Mouse (Mus musculus) cerebellum, postnatal 36 days (tissue): ENCODE measurements at regions not wholly inside any gene's neighbourhood (a gene's known extent, or its start where the extent isn't known, plus 50 kb on each side); places are given as distances from the start of the nearest gene placed in this dataset.
A peak's percentile ranks its signal among the peaks of the same experiment; 100 is the strongest.

Experiments
- DNase-seq, 2 experiments: peaks; one replicate each; pipeline ENCODE4 v3.0.0; 2021 to 2022; ENCODE audit warnings: mixed read lengths in 2 of 2

DNA sequence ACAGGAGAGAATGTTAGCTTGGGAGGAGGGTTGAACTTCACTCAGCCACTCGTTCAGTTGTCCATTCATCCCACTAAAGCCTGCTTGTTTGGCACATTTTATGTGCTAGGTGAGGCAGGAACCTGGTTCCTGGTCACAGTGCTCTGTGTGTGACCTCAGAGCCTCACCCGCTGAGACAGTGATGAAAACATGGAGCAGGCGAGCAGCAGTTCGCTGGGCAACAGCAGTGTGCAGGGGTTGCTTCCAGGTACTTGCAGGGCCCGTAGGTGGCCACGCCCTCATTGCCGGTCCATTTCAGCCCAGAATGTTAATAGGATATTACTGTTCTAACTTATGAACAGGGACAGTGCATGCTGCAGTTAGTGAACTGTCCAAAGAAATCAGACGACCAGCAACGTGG lies 285.7 kb downstream of the Rngtt start:
- DNase-seq = no peak

DNA sequence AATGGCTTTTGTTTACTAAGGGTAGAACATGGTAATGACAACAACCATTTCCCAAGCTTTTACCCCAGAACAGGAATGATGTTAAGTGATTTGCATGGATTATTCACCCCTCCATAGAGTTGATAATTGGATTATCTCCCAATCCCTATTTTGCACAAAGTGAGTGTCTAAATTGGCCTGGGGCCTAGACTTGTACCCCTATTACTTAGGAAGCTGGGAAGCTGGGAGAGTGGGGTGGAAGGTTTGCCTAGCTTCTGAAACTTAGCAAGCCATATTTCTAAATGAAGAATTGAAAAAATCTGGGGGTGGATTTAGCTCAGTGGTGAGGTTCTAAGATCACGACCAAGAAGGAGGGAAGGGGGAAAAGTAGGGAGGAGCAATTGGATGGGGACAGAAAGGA lies 289.9 kb downstream of the Rngtt start:
- no peak for DNase-seq

DNA sequence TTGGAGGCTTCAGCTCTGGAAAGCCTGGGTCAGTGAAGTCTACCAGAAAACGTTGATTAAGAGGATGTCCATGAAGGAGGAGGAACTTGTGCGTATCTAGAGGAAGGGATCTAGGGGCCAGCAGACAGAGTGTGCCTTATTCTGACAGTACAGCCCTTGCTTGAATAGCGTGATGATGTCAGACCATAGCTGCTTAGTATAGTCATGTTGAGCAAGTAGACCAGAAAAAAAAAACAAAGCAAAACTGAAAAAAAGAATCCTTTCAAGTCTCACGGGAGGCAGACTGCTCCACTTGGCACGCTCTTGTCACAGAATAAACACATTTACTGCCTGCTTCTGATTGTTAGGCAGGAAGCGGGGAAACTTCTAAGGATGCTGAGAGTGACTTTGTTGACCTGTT lies 290.7 kb downstream of the Rngtt start:
- no peak for DNase-seq

DNA sequence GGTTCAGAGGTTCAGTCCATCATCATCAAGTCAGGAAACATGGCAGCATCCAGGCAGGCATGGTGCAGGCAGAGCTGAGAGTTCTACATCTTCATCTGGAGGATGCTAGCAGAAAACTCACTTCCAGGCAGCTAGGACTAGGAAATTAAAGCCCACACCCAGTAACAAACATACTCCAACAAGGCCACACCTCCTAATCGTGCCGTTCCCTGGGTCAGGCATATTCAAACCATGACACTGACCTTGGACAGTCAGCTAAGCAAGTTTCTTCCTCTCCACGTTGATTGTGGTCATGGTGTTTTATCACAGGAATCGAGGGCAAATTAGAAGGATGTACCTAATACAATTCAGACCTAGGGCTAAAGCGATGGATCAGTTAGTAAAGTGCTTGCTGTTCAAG lies 294.5 kb downstream of the Rngtt start:
- DNase-seq = no peak

DNA sequence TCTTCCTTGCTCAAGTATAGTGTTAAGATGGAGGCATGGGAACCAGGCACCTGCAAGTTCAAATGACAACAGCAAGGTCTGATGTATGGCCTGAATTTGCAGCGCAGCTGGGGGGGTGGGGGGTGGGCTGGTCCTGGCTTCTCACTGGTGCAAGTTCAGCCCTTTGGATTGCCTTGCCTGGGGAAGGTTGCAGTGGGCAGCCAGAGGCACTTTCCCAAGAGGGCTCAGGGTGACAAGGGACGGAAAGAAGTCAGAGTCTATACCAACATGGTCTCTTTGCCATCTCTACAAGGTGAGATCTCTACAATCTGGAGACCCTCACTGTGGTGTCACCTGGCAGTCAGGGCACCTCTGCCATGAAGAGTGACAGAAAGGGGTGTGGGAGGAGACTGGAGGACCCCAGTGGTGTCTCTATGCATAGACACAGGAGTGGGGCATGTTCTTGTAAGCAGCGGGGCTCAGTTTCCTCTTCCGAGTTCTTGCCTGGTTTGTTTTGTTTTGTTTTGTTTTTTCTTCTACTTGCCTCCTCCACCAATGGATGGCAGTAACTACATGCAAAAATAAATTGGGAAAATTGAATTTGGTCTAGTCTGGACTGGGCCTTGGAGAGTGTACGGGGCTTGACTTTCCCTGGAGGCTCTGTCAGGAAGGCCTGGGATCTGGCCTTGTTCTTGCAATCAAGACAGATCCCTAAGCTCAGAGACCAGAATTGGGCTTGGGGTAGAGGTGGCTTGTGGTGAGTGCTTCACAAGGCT lies 284.4 kb upstream of the Cnr1 start:
- peak in 1 of 2 experiments; percentile 23 for DNase-seq

DNA sequence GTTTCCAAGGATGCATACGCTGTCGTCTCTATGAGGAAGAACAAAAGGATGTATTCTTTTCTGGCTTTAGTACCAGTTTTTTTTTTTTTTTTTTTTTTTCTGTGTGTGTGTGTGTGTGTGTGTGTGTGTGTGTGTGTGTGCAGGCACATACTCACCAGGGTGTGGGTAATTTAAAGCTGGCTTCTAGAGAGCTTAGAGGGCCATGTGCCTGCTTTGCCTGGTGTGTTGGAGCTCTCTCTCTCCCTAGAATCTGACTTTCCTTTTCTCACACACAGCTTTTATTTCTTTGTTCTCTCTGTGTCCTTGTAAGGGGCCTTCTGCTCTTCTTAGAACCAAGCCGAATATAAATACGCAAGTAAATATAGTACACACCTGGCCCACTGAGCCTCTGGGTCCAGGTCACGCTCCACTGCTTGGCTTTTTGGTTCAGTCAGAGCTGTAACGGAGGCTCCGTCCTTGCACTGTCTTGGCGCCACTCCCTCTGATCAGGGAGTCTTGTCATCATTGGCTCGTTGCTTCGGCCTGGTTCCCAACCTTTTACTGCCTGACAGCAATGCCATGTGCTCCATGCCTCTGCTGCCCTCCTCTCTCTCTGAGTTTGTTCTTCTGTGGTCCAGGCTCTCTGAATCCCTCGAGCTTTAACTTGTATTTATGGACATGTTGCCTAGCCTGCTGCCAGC lies 283.7 kb upstream of the Cnr1 start:
- DNase-seq = peak; percentile 71 to 72

DNA sequence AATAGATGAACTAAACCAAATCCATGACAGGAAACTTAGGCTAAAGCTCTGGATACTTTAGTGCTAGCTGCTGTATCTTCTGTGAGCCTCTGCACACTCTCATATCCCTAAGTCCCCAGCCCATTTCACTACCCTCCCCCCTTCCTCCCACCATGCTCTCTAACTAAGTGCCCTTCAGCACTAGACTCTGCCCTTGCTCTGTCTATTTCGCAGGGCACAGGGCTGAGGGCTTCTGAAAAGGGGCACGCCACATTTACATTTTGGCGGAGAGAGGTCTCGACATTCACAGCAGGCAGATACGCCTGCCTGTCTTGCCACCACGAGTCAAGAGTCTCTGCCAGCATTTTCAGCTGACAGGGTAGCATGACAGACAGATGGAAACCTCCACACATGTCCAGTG lies 282.5 kb upstream of the Cnr1 start:
- no peak for DNase-seq

DNA sequence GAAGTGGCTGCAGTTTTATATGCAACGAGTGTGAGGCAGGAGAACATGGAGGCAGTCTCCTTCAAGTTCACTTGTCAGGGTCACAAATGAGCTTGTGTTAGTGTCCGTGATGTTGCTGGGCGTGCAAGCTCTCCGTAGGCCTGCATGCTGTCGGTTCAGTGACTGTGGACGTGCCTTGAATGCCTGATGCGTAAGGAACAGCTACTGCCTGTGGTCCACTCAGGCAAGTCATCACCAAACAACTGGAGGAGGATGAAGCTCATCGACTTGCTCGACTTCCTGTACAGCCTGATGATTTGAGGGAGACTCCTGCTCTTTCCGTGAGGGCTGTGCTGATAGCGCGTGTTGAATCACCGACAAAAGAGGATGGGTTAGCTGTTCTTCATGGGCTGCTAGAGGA lies 281.9 kb upstream of the Cnr1 start:
- DNase-seq = no peak

DNA sequence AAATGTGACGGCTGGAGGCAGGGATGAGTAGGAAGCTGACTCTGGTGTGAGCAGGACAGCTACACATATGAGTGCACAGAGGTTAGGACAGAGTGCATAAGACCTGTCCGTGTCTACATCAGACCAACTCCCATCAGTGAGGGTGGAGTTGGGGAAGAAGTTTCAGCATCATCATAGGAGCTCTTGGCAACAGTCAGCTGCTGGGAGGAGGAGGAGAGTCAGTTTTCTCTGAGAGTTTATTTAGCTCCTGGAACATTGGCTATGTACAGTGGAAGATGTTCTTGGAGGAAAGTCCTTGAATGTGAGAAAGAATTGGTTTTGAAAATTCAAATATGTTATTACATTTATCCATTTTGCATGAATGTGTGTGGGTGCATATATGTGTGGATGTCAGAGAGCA lies 279.2 kb upstream of the Cnr1 start:
- no peak for DNase-seq

DNA sequence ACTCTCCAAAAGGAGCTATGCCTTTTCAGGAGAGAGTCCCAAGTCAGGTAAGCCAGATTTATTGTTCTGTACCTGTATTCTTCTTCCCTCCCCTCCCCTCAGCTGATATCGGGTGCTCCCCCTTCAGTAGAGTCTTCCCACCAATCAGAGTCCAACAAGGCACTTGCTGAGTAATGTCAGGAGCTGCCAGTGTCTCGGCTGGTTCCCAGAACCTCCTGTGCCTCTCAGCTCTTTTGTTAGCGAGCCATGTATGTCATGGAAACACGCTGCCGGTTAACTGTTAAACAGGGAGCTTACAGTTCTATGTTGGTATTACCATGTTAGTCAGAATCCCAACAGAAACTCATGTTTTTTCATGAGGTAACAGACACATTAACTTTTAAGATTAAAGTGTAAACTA lies 273.1 kb upstream of the Cnr1 start:
- no peak for DNase-seq

DNA sequence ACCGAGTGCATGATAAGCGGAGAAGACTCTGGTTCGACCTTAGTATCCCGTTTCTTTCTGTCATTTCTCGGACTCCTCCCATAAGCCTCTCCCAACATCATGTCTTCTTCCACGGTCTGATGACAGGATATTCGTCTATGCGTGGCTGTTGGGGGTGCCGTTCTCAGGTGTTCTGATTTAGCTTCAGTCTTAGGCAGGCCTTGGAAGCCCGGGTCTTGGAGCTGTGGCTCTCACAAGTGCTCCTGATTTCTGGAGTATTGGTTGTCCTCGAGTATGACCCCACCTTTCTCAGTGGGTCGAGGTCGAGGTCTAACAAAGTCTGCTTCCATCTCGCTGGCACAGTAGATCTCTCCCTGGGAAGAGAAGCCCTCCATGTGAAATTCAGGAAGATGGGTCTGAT lies 264.6 kb upstream of the Cnr1 start:
- DNase-seq = no peak

DNA sequence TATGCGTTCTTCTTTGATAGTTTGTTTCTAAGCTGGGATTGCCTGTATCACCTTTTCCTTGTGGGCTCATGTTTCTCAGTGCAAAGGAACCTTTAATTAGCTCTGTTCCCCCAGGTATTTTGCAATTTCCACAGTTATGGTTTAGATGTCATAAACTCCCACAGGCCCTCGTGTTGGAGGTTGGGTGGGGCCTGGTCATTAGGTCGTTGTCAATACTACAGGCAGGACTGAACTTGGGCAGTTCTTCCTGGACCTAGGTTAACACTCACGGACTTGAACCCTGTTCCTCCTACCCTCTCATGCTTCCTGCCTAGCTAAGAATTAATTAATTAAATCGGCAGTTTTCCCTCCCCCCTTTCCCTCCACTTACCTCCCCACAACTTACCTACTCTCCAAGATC lies 263.8 kb upstream of the Cnr1 start:
- DNase-seq = no peak

DNA sequence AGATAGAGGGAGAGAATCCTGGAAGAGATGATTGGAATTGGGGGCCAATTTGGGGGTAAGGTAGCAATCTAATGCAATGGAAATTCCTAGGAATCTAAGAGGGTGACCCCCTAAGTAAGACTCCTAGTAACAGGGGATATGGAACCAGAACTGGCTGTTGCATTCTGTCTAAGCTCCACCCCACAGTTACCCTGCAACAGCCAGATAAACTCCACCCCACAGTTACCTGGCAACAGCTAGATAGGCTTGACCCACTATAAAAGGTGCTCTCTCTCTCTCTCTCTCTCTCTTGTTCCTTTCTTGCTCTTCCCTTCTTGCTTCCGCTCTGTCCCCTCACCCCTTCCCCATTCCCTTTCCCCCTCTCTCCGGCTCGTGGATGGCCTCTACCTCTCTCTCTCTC lies 262.5 kb upstream of the Cnr1 start:
- DNase-seq = no peak

DNA sequence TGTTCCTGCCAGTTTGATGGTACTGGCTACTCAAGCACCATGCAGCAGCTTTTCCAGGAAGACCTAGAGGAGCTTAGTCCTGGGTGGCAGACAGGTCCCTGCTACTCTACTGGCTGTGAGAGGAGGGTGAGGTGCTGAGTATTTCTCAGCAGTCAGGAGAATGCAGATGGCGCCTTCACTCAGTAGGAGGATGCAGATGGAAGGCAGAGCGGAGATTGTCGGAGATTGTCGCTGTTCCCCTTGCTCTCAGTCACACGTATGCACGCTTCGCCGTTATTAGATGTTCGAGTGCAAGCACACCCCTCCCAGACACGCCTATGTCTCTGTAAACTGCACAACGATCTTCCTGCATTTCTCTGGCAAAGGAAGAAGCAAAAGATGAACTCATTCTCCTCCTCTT lies 261.4 kb upstream of the Cnr1 start:
- DNase-seq = no peak

DNA sequence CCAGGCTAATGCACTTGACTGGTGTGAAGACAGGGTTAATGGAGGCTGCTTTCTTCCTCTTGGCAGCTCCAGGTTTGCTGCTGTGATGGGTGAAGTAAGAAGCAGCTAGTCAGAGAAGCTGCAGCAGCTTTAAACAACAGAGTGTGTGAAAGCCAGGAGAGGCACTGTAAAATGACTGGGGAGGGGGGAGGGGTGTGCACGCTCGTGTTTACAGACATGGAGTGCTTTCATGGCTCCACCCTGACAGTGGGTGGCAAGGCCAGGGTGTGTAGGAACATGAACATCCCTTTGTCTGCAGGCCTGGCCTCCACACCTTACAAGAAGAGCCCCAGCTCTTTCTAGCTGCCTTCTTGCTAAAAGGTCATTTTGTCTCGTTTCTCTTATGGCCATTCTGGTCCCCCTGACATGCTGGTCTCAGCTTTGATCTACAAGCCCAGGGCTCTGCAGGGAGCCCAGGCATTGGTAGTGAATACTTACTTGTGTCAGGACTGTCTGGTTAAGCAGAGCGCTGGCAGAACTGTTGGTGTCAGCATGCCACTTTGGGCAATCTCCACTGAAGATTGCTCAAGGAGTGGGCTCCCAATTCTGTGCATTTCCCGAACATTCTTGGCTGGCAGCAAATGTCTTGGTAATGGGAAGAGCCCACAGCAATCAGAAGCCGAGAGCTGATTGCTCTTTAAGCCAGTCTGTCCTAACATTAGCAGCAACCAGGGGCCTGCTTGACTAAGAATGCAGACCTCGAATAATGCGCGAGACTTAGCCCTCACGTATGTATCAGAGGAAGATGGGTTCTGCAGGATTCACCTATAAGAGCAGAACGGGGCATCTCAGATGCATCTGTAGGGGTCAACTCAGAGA lies 260.5 kb upstream of the Cnr1 start:
- DNase-seq = no peak

DNA sequence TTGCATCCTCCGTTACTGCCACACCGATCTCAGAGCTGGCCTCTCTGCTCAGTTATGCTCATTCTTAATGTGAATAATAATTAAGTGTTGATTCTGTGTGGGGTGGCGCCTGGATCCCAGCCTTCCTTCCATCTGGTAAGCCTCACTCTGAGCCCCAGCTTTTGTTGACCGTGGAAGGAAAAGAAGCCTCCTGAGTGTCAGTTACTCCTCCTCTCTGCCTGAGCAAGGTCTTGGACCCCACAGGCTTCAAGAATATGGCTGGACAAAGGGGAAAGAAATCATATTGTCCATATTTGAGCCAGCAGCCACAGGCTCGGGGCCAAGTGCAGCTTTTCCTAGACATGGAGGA lies 259.9 kb upstream of the Cnr1 start:
- DNase-seq = no peak

DNA sequence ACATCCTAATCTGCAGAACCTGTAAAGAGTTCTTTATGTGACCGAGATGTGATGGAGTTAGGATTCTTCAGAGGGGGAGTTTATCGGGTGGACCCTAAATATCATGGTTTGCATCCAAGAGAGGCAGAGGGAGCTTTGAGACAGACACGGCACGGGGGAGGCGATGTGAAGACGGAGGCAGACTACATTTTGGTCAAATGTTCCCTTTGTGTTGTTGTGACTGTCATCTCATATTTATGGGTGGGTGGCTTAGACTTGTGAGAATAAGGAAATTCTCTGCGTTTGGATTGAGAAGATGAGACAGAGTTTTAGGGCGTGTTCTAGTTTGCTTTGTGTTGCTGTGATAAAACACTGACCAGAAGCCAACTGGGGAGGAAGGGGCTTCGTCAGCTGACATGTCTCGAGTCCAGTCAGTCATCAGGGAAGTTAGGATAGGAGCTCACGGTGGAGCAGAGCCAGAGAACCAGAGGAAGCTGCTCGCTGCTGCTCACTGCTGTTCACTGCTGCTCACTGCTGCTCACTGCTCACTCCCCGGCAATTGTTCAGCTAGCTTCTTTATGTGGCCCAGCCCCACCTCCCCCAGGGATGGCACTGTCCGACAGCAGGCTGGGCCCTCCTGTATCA lies 259.0 kb upstream of the Cnr1 start:
- DNase-seq = no peak

DNA sequence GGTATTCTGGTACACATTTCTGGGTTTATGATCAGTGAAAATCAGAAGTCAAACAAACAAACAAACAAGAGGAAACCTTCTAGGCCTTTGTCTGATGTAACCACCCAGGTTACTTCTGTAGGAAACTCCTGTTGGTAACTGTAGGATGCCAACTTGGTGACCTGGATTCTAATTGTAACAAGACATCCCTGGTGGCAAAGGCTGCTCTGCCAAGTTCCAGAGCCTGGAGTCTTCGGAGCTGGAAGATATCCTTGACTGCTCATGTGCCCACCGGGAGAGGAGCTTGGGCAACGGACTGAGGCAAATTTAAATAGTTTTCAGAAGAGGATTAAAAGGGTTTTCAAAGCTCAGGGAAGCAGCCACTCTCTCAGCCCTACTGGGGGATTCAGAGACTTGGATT lies 256.0 kb upstream of the Cnr1 start:
- DNase-seq = peak in 1 of 2 experiments; percentile 28

DNA sequence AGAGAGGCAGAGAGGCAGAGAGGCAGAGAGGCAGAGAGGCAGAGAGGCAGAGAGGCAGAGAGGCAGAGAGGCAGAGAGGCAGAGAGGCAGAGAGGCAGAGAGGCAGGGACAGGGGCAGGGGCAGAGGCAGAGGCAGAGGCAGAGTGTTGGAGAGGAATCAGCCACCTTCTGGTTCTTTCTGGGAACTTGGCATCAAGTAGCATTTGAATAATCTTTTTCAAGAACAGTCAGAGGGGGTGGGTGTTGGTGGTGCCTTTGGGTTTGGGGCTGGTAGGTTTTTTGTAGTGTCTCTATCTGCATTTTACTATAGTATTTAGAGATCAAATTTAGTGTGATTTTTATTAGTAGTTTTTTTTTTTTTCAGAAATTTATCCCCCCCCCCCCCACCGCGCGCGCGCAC lies 249.3 kb upstream of the Cnr1 start:
- DNase-seq = no peak

DNA sequence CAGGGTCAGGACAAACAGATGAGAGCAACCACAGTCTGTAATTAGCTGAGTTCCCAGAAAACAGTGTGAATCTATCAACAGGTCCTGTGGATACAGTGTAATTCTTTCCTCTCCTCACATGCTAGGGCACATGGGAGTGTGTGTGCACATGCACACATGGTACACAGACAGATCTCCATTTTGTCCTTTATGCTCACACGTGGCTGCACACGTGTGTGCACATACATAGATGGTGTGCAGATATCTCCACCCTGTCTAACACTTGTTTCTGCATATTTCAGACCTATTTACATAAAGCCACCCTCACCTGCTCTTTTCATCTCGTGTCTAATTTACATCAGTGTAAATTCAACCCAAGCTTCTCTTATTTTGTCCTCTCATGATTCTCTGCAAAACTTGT lies 245.0 kb upstream of the Cnr1 start:
- no peak for DNase-seq

DNA sequence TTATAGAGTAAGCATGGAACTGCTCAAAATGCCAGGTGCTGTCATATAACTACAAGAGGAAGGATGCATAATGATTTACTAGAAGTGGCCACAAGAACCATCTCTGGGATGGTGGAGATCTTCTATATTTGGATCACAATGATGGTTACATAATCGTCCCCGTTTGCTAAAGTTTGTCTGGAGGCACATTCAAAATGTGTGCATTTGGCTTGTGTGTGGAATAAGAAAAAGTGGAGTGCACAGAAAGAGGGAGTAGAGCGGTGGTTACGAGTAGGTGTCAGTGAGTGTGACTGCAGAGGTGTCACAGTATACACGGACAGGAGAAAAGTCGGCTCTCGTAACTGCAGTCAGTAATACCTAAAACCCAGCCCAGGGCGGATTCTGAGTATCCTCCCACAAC lies 238.3 kb upstream of the Cnr1 start:
- no peak for DNase-seq

DNA sequence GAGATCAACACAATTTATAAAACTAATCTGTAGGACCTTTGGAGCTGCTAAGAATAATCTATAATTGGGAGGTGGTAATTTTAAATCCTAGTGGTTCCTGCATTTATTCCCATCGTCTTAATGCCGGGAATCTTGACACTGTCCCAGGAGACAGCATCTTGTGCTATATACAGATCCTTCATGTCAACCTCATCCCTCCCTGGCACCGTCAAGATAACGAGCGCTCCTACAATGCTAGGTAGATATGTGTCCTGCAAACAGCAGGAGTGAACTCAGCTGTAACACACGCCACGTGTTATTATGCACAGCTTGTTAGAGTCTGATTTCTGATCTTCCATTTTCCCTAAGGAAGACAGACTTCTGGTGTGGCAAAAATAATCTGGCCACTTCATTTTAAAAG lies 237.0 kb upstream of the Cnr1 start:
- DNase-seq = no peak

DNA sequence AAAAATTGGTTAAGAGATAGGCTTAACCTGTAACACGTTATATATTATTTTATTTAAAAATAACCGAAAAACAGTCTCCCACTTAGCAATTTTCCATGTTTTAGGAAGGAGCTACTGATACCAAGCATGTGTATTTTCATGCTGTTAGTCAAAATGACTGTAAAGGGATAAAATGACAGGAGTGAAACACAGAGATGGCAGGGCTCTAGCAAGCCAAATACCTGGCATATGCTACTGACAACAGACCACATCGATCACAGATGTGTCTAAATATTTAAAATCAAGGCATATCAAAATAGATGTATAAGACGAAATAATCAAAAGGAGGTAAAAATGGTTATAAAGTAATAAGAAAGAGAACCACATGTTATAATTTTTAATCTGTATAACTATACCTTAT lies 231.0 kb upstream of the Cnr1 start:
- DNase-seq = no peak

DNA sequence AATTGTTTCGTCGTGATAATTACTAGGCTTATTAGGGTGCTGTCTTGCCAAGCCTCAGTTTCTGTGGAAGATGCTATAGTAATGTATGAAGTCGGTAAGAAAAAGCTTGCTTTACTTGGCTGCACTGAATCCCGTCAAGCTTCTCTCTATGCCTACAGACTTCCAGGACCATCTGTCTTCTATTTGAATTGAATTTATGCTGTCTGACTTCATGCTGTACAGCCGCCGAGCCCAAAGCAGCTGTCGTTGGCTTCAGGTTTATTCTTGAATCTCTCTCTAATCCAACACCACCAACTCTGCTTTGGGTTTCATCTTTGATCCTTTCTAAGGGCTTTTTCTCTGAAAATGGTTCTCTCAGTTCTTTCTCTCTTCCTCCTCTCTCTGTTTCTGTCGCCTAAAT lies 227.4 kb upstream of the Cnr1 start:
- peak; percentile 18 to 21 for DNase-seq
